Mouse (Mus musculus): ENCODE measurements around the gene Prkd1.

Prkd1 gene

DNA sequence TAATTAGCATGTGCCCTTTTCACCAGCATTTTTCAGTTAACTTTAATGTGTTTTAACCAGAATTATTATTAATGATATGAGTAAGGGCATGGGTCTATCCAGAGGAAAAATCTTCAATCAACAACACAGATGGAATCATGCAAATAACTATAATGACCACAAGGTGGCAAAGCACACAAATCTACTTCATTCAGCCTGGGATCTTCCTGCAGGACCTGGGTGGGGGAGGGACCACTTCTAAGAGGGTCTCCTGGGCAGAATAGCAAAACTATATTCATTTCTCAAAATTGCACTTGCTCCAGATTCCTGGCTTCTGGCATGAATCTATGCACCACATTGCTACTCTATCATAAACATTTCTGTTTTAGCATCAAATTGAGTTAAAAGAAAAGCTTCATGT, 334.3 kb downstream of the Prkd1 start:
- DNase-seq = peak; percentile 8

DNA sequence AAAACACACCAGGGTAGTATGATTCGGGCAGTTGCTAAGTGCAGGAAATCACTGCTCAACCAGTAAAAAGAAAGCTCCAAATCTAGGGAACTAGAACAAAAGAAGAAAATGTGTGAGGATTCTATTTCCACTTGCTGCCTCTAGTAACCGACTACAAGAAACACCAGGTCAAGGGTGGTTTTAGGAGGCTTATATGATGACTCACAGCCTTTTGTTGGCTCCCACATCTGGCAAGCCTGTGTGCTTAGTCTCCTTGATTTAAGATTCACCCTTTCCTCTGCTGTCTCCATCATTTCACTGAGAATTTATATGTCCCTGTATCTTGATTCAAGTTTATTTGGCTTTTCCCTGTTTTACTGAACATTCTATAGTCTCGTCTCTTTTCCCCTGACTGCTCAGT, 339.6 kb downstream of the Prkd1 start:
- DNase-seq = no peak

DNA sequence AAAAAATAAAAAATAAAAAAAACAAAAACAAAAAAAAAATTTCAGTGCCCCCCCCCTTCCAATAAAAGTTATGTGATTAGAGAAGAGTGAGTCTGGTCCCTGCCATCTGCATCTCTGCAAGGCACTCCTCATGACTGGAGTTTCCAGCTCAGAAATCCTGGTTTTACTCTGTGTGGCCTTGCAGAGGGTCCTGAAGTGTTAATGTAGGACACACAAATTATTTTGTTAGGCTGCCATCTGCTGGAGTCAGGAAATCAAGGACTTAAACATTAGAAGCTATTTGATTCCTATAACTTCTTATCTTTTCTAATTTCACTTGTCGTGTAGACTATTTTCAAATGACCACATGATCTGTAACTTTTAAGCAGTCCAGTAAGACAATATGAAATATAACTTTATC, 347.6 kb downstream of the Prkd1 start:
- peak; percentile 18 for DNase-seq

DNA sequence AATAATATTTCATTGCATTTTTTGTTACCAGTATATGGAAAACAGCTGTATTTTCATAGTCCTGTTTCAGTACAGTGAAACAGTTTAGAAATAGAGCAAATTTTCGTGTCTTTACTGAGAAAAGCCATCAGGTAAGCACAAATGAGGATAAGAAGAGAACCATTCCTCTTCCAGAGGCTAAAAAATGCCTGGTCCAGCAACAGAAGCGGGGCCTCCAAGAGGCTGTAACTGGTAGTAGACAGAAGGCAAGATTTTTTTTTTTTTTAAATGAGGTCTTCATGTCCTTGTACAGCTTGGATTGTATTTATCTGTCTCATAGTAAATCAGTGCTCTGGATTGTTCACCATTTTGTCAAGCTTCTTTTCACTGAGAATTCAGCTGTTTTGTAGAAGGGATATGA, 352.8 kb downstream of the Prkd1 start:
- no peak for DNase-seq

DNA sequence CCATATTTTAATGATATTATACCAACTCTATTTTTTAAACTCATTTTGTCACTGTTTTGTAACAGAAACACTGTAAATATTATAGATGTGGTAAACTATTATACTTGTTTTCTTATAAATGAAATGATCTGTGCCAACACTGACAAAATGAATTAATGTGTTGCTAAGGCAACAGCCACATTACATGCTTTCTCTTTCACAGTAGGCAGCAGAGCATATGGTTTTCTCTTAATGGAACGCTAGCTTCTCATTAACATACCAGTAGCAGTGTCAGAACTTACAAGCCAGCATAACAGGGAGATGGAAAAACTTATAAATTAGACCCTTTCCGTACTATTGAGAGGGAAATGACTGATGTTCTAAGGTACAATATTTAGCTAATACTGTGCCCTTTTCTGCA, 353.3 kb downstream of the Prkd1 start:
- DNase-seq = no peak

DNA sequence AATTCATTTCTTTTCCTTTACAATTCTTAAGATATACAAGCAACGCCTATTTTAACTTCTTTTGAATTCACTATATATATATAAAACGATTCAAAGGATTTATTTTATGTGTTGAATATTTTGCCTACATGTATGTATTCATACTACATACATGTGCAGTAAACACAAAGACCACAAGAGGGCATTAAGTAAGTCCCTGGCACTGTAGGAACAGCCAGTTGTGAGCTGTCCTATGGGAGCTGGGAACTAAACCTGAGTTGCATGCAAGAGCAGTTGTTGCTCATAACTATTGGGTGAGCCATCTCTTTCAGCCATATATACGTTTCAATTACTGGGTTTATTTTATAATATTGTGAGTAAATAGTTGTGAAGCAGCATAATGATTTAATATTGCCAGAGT, 356.1 kb downstream of the Prkd1 start:
- no peak for DNase-seq
